Mouse (Mus musculus) olfactory bulb, adult 2 months (tissue): Measurements from ENCODE around the gene Gpr75. TPM values are rescaled to one million over a fixed set of nuclear protein-coding genes. Genes with fewer than 3 reads are reported as not detected.

ENCODE experiments used
- H3K27ac ChIP-seq: fragments of 200-500 bp; 2 replicates; pipeline ENCODE4 v1.5.1; 2012; ENCODE audit warnings: low read depth, low read length; ENCODE audit not compliant: insufficient read depth
- H3K4me1 ChIP-seq: fragments of 200-500 bp; 2 replicates; pipeline ENCODE4 v1.6.1; 2012; ENCODE audit warnings: low read length; ENCODE audit not compliant: control insufficient read depth, insufficient read depth
- H3K4me3 ChIP-seq: fragments of 200-500 bp; 2 replicates; pipeline ENCODE4 v1.5.1; 2012; ENCODE audit warnings: mild to moderate bottlenecking, low read depth, low read length, moderate library complexity; ENCODE audit not compliant: insufficient read depth
- CTCF ChIP-seq: fragments of 200-500 bp; IDR thresholded peaks from 2 replicates; pipeline ENCODE4 v1.5.1; 2012; ENCODE audit warnings: low read depth, mild to moderate bottlenecking, low read length, moderate library complexity; ENCODE audit not compliant: insufficient read depth
- POLR2A ChIP-seq: fragments of 200-500 bp; IDR thresholded peaks from 2 replicates; pipeline ENCODE4 v1.6.1; 2012; ENCODE audit warnings: mild to moderate bottlenecking, low read depth, low read length, moderate library complexity; ENCODE audit not compliant: insufficient read depth
- WGBS: fragments of 180-500 bp; shearing (Covaris S2); methylation state at CpG from one replicate; pipeline ENCODE4 v1.1.7; 2018; 5-methylcytosine and 5-hydroxymethylcytosine counted together
- polyA plus RNA-seq: library from polyadenylated mRNA; stranded (reverse); fragments of >200 nt; gene quantifications from 2 replicates; pipeline ENCODE4 v1.2.4, GENCODE M21; 2012; ENCODE audit warnings: low replicate concordance; ENCODE audit not compliant: missing spikeins, insufficient read depth, insufficient read length

The Gpr75 gene
- polyA plus RNA-seq, 1 experiment = not detected

GRCm38 (mm10) chr11:30928079-30928478 is 42.9 kb downstream of the Gpr75 start:
- no peak for TF ChIP-seq CTCF
- no peak for TF ChIP-seq POLR2A
- H3K27ac ChIP-seq = no peak overlapping the region

DNA sequence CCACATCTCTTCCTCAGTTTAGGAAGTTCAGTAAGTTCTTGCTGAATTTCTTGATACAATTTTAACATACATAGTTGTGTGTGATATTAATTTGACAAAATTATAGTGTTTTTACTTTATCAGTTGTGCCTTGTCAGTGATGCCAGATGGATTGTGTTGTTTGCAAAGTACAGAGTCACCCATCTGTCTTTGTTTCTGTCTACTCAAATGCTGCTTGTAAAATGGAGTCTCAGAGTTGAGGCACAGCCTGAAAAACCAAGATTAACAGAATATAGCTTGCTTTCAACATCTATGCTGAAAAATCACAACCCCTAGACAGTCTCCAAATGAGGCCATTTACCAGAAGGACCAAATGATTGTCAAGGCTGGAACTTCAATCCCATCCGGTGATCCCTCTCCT is 43.3 kb downstream of the Gpr75 start:
- Histone ChIP-seq H3K27ac (no peak overlapping the region), H3K4me3 (no peak overlapping the region), H3K4me1 (no peaks in the 10 kb centered on the region)
- 94% methylated on average over 1 of the region's 1 CpGs for WGBS
- TF ChIP-seq CTCF (no peak), POLR2A (no peak)

More at GRCm38 (mm10) chr11:30928079-30928478, 42.9 kb downstream of the Gpr75 start:
- no peak overlapping the region for H3K4me3 ChIP-seq
- H3K4me1 ChIP-seq = no peaks in the 10 kb centered on the region

Other genes with a start within 250 kb of the Gpr75 start
- gene Acyp2, start 235.8 kb upstream of the Gpr75 start, polyA plus RNA-seq = not detected in 2 replicates
- 46.7 TPM in 1 of 2 replicates, not detected in the other for gene Psme4, start 113.6 kb upstream of the Gpr75 start, polyA plus RNA-seq
- gene Asb3, start 58 bp downstream of the Gpr75 start, polyA plus RNA-seq = not detected in 2 replicates
- gene Erlec1, start 69.0 kb downstream of the Gpr75 start, polyA plus RNA-seq = not detected in 2 replicates
- gene Chac2, start 101.0 kb downstream of the Gpr75 start, polyA plus RNA-seq = not detected in 2 replicates